Mouse (Mus musculus) olfactory bulb, adult 2 months (tissue): ENCODE results near the gene Ergic1.

ENCODE experiments used
- CTCF ChIP-seq: fragments of 200-500 bp; IDR thresholded peaks from 2 replicates; pipeline ENCODE4 v1.5.1; 2012; ENCODE audit warnings: low read depth, mild to moderate bottlenecking, low read length, moderate library complexity; ENCODE audit not compliant: insufficient read depth
- POLR2A ChIP-seq: fragments of 200-500 bp; IDR thresholded peaks from 2 replicates; pipeline ENCODE4 v1.6.1; 2012; ENCODE audit warnings: mild to moderate bottlenecking, low read depth, low read length, moderate library complexity; ENCODE audit not compliant: insufficient read depth

DNA sequence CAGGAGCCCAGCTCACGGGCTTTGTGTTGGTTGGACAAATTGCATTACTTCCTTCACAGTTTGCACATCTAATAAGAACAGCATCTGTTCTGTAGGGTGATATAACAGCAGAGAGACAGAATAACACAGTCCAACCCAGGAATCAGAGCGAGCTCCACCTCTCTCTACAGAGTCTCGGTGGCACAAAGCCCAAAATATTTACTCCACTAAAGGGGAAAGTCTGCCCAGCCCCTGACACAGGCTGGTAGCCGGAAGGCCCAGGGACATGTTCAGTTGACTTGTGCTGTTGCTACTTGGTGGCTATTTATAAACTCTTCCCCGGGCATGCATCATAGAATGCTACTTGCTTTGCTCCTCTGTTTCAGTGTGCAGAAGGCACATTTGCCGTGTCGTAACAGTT, 48.3 kb upstream of the Ergic1 start:
- TF ChIP-seq POLR2A (no peak), CTCF (no peak)
